Mouse (Mus musculus) brown adipose tissue, adult 24 weeks (tissue): ENCODE results near the gene Kcng3. TPM values are rescaled to one million over a fixed set of nuclear protein-coding genes. Genes with fewer than 3 reads are reported as not detected.

ENCODE experiments used
- H3K27ac ChIP-seq: fragments of 200-500 bp; replicated peaks from 2 replicates; pipeline ENCODE4 v1.5.1; 2012; ENCODE audit warnings: low read depth, mild to moderate bottlenecking, low read length
- H3K4me1 ChIP-seq: fragments of 200-500 bp; 2 replicates; pipeline ENCODE4 v1.6.1; 2012; ENCODE audit warnings: low read length, mixed read lengths; ENCODE audit not compliant: control insufficient read depth, insufficient read depth, insufficient read length
- H3K4me3 ChIP-seq: fragments of 200-500 bp; 2 replicates; pipeline ENCODE4 v1.5.1; 2012; ENCODE audit warnings: low read depth, mild to moderate bottlenecking, low read length, moderate library complexity; ENCODE audit not compliant: insufficient read depth
- polyA plus RNA-seq: library from polyadenylated mRNA; stranded (reverse); fragments of >200 nt; gene quantifications from 2 replicates; pipeline ENCODE4 v1.2.4, GENCODE M21; 2012; ENCODE audit not compliant: missing spikeins, insufficient read depth, insufficient read length

The Kcng3 gene
- not detected in 2 replicates for polyA plus RNA-seq

- H3K4me1 ChIP-seq, result no peaks in the 10 kb centered on the region; the same call in 1 of the 2 replicates
- H3K27ac ChIP-seq, result no peak within 1 kb of the TSS
Observed at GRCm38 (mm10) chr17:83631783-83632652, at the start of gene Kcng3. Kcng3 (minus strand) TSS chr17:83631895.

DNA sequence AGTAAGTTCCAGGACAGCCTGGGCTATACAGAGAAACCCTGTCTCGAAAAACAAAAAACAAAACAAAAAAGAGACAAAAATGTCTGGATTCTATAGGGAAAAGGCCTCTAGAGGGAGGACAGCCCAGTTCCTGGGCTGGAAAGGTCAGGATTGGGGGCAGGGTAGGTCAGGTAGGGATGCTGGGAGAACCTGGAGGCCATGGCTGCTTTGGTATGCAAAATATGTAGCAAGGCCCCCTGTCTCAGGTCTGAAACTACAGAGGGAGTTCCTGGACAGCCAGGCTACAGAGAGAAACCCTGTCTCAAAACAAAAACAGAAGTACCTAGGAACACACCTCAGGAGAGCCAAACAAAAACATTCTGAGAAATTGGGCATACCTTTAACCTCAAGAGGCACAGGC lies 45.7 kb upstream of the Kcng3 start:
- Histone ChIP-seq H3K4me1 (no peaks in the 10 kb centered on the region), H3K27ac (no peak overlapping the region), H3K4me3 (no peak overlapping the region)

More at GRCm38 (mm10) chr17:83631783-83632652, at the start of gene Kcng3:
- H3K4me3 ChIP-seq, result peak within 1 kb of the TSS; percentile 54

GRCm38 (mm10) chr17:83672685-83673084 lies 41.0 kb upstream of the Kcng3 start:
- H3K4me3 ChIP-seq, result no peak overlapping the region

DNA sequence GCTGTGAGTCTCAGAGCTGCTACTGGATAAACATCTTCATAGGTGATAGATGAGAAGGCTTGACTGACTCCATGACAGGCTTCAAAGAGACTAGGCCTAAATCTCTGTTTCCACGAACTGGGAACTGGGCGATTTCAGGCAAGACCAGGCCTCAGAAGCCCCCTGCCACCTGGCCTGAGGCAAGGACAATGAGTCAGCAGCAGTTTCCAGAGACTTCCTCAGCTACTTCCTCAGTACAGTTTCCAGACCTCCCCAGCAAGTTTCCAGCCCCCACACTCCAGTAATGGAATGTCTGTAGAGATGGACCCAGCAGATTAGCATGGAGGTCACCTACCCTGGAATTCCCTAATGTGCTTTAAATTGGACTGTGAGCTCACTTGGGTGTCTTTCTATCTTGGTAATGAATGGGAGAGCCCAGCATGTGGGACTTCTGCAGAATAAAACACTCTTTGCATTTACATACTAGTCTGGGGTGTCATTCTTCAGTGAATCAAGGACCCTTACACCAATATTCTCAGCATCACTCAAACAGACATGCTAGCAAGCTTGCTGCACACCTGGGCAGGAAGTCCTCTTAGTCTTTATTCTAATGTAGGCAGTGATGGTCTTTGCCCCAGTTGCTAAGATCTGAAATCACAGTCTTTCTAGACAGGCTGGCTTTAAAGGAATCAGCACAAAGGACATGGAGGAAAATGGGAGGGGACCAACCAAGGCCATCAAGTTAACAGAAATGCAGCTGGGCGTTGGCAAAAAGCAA lies 36.4 kb upstream of the Kcng3 start:
- Histone ChIP-seq H3K27ac (no peak overlapping the region), H3K4me1 (no peaks in the 10 kb centered on the region), H3K4me3 (no peak overlapping the region)

More at GRCm38 (mm10) chr17:83672685-83673084, 41.0 kb upstream of the Kcng3 start:
- Histone ChIP-seq H3K27ac (no peak overlapping the region), H3K4me1 (no peaks in the 10 kb centered on the region)

DNA sequence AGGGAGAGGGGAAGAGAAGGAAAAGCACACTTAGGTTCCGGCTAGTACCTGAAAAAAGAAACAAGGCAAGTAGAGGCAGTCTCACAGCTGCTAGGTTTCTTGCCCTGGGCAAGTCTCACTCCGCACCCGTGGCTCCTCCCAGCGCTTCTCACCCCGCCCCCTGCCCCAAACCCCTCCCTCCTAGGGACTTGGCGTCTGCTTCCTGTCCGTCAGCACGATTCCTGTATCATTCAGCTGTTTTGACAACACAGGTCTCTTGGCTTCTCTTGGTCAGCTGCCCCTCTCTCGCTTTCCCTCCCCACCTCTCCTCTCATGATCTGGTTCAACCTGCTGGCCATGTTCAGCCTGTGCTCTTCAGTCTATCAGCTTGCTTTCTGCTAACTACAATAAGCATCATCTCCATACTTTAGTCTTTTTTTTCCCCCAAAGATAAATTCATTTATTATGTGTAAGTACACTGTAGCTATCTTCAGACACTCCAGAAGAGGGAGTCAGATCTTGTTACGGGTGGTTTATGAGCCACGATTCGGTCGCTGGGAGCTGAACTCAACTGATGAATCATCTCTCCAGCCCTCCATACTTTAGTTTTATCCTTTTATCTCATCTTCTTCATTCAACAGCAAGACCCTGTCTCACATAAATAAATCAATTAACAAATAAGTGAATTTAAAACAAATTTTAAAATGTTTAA lies 35.0 kb upstream of the Kcng3 start:
- no peak overlapping the region for H3K27ac ChIP-seq
- H3K4me3 ChIP-seq, result no peak overlapping the region
- no peaks in the 10 kb centered on the region for H3K4me1 ChIP-seq

GRCm38 (mm10) chr17:83664761-83665160 lies 33.1 kb upstream of the Kcng3 start:
- no peaks in the 10 kb centered on the region for H3K4me1 ChIP-seq
- H3K27ac ChIP-seq, result no peak overlapping the region
- no peak overlapping the region for H3K4me3 ChIP-seq

DNA sequence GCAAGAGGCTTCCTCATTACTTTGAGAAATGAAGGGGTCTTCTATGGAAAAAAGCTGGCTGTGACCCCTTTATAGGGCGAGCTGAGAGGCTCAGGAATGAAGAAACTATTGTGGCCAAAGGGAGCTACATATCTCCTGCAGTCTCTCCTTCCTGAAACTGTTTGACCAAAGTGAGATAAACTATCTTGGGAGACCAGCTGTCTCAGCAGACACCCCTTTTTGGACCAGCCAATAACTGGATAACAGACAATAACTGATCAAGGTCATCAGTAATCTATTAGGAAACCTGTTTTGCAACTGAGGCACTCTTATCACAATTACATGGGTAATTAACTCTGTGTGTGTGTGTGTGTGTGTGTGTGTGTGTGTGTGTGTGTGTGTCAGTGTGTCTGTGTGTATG lies 27.2 kb upstream of the Kcng3 start:
- Histone ChIP-seq H3K27ac (no peak overlapping the region), H3K4me3 (no peak overlapping the region), H3K4me1 (no peaks in the 10 kb centered on the region)

DNA sequence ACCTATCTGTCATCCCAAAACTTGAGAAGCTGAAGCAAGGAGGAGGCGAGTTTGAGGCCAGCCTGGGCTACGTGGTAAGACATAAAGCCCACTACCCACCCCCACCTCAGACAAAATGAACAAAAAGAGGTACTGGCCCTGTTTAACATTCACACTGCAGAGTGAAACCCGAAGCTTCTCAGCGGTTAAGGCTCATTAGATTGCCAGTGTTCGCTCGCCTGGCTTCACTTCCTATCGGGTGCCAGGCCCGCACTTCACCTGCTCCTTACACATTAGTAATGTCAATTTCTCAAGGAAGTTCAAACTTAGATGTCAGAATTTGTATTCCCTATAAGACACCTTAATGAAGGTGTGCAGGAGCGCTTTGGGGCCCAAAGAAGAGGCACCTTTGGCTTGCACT lies 25.7 kb upstream of the Kcng3 start:
- H3K4me3 ChIP-seq, result no peak overlapping the region
- H3K4me1 ChIP-seq, result no peaks in the 10 kb centered on the region
- H3K27ac ChIP-seq, result no peak overlapping the region

DNA sequence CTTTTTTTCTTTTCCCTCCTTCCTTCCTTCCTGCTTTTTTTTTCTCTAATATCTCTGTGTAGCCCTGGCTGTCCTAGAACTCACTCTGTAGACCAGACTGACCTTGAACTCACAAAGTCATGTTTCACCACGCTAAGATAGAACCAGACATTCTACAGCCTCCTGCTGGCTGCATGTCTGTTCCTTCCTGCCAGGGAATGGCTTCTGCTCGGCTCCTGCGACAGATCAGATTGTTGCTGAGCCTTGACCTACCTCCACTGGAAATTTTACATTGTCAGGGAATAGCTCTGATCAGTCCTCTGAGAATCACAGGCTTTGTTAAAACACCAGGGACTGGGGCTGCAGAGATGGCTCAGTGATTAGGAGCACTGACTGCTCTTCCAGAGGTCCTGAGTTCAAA lies 24.0 kb upstream of the Kcng3 start:
- no peak overlapping the region for H3K27ac ChIP-seq
- H3K4me3 ChIP-seq, result no peak overlapping the region
- no peaks in the 10 kb centered on the region for H3K4me1 ChIP-seq

DNA sequence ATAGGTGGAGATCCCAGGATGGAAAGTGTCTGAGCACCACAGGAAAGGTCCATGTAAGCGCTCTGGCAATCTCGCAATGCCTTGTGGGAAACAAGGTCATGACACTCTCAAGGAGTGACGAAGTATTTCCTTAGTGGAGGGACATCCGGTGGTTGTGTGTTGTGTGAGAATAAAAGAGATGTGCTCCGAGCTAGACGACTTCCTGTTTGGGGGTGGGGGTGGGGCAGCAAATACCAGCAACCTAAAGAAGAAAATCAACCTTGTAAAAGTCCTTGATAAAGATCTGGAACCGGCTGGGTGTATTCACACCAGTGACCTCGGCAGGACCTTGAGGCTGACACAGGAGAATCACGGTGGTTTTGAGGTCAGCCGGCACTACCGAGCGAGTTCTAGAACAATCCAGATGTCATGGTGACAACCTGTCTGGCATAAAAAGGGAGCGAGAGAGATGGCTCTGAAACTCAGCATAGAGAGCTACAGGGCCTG lies 23.0 kb upstream of the Kcng3 start:
- no peak overlapping the region for H3K4me3 ChIP-seq
- no peak overlapping the region; the same call in 1 of the 2 replicates for H3K27ac ChIP-seq
- no peaks in the 10 kb centered on the region for H3K4me1 ChIP-seq

DNA sequence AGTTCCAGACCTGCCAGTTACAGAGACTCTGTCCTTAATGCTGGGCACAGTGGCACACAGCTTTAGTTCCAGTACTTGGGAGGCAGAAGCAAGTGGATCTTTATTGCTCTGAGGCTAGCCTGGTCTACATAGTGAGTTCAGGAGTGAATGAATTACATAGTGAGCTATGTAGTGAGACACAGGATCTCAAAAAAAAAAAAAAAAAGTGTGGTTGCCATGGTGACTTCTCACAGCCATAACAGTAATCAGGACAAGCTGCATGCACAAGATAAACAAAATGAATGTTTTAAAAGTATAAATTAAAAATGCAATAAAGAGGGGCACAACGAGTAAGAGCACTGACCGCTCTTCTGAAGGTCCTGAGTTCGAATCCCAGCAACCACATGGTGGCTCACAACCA lies 21.9 kb upstream of the Kcng3 start:
- Histone ChIP-seq H3K27ac (no peak overlapping the region), H3K4me3 (no peak overlapping the region), H3K4me1 (no peaks in the 10 kb centered on the region)

GRCm38 (mm10) chr17:83650932-83651682 lies 19.4 kb upstream of the Kcng3 start:
- no peak overlapping the region for H3K4me3 ChIP-seq
- H3K4me1 ChIP-seq, result no peaks in the 10 kb centered on the region
- H3K27ac ChIP-seq, result no peak overlapping the region

- no peak overlapping the region for H3K4me3 ChIP-seq
- H3K27ac ChIP-seq, result no peak overlapping the region
Observed at GRCm38 (mm10) chr17:83649986-83650385, 18.3 kb upstream of the Kcng3 start.

DNA sequence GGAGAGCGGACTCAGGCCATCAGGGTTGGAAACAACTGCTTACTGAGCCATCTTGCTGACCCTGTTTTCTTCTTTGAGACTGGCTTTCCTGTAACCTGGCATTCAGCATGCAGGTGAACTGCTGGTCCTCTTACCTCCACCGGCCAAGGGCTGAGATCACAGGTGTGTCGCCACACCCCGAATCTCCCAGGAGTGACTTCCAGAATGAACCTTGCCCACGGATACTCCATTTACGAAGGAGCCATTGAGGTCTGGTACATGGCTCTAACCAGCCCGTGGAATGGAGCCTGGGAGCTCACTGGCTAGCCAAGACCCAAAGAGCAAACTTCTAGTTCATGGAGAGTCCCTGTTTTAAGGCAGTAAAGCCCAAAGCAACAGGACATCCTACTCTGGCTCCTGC lies 15.7 kb upstream of the Kcng3 start:
- Histone ChIP-seq H3K4me3 (no peak overlapping the region), H3K27ac (no peak overlapping the region), H3K4me1 (no peaks in the 10 kb centered on the region)

More at GRCm38 (mm10) chr17:83649986-83650385, 18.3 kb upstream of the Kcng3 start:
- H3K4me1 ChIP-seq, result no peaks in the 10 kb centered on the region
